Mouse (Mus musculus) kidney, embryonic 15.5 days (tissue): ENCODE measurements around the gene Nars2. TPM values are rescaled to one million over a fixed set of nuclear protein-coding genes. Genes with fewer than 3 reads are reported as not detected.
"Not testable (repeated sequence)": the region's sequence is repeated elsewhere in the genome, so short reads cannot be mapped to it uniquely, and the experiment has no call there.

Source experiments
- ATAC-seq: fragments of 200-750 bp; cut with Nextera tagmentation; replicated peaks from 2 replicates; pipeline ENCODE4 v1.8.0; 2017; ENCODE audit warnings: moderate TSS enrichment; ENCODE audit not compliant: low FRiP score
- H3K27ac ChIP-seq: fragments of 300-500 bp; sonication (generic); 2 replicates; pipeline ENCODE4 v1.5.1; 2015; ENCODE audit warnings: mild to moderate bottlenecking, inconsistent platforms
- H3K27me3 ChIP-seq: fragments of 300-500 bp; sonication (generic); 2 replicates; pipeline ENCODE4 v1.6.1; 2015; ENCODE audit warnings: inconsistent platforms
- H3K36me3 ChIP-seq: fragments of 300-500 bp; sonication (generic); 2 replicates; pipeline ENCODE4 v1.6.1; 2015; ENCODE audit warnings: inconsistent platforms
- H3K4me1 ChIP-seq: fragments of 300-500 bp; sonication (generic); 2 replicates; pipeline ENCODE4 v1.6.1; 2015; ENCODE audit warnings: inconsistent platforms
- H3K4me2 ChIP-seq: fragments of 300-500 bp; sonication (generic); 2 replicates; pipeline ENCODE4 v1.6.1; 2015; ENCODE audit warnings: moderate library complexity, mild to moderate bottlenecking, inconsistent platforms
- H3K4me3 ChIP-seq: fragments of 300-500 bp; sonication (generic); replicated peaks from 2 replicates; pipeline ENCODE4 v1.5.1; 2015; ENCODE audit warnings: mild to moderate bottlenecking, inconsistent platforms
- H3K9ac ChIP-seq: fragments of 300-500 bp; sonication (generic); 2 replicates; pipeline ENCODE4 v1.6.1; 2015; ENCODE audit warnings: mild to moderate bottlenecking, inconsistent platforms
- H3K9me3 ChIP-seq: fragments of 300-500 bp; sonication (generic); replicated peaks from 2 replicates; pipeline ENCODE4 v1.6.1; 2016; ENCODE audit warnings: inconsistent platforms
- WGBS: fragments of 180-500 bp; shearing (Covaris S2); methylation state at CpG from one replicate; pipeline ENCODE4 v1.1.7; 2015; ENCODE audit warnings: mixed read lengths; 5-methylcytosine and 5-hydroxymethylcytosine counted together
- polyA plus RNA-seq: library from polyadenylated mRNA; unstranded; fragments of >200 nt; fragmentation: Nextera tagmentation; extraction: Ambion mirVana; gene quantifications from 2 replicates; pipeline ENCODE4 v1.2.1, GENCODE M21; 2015

Gene Nars2
- polyA plus RNA-seq, 1 experiment from 2014 or later: 26.2 TPM

DNA sequence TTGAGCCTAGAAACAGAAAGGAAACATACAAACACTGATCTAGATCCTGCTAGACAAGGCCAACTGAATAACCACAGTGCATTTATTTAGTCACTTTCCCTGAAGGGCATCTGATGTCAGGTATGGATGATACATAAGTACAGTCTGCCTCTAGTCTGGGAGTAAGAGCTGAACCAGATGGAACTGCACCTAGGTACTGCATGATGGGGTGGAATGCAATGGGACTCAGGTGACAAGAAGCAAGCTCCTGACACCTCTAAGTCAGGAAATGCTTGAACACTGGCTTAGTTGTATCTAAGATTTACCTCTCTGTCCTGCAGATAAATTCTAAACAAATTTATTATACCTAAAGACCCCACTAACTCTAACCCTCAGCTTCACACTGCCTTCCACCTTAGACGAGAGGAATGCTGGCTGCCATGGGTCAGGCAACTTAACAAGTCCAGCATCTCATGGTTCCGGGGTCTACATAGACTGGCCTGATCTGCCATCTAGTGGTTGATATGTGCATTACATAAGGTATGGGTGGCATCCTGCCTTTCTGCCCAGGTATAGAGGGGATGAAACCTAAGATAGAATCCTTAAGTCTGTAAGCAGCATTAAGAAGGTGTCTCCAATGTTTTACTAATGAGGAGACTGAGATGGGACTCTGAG is 35.7 kb upstream of the Nars2 start:
- Histone ChIP-seq H3K4me1 (peaks cover 1% of the 10 kb centered on the region), H3K27me3 (0 out of 2 replicates have a peak, but pooled peaks cover 4% of the 10 kb centered on the region), H3K9me3 (no peaks in the 10 kb centered on the region), H3K4me2 (no peak overlapping the region), H3K27ac (no peak overlapping the region), H3K36me3 (no peaks in the 10 kb centered on the region), H3K9ac (no peak overlapping the region), H3K4me3 (no peak overlapping the region)
- WGBS: 0% methylated on average over 2 of the region's 2 CpGs
- ATAC-seq: peak; percentile 61; the same call in 1 of the 2 replicates

DNA sequence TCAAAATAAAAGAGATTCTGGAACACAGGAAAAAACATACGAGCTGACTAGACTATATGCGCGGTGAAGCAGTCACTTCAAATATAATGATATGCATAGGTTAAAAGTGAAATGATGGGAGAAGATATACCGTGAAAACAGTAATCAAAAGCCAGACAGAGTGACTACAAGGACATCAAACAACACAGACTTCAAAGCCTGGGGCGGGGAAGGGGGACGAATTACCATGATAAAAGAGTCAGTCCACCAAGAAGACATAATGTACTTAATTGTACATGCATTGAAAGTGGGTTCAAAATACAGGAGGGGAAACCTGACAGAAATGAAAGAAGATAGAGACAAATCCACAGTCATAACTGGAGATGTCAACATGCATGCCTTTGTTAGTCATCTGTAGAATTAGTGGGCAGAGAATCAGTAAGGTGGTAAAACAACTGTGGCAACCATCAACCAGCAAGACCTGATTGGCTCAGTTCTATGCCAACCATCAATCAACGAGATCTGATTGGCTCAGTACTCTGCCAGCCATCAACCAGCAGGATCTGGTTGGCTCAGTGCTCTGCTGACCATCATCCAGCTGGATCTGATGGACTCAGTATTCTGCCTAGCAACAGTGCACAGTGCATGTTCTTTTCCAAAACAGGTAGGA is 30.7 kb upstream of the Nars2 start:
- Histone ChIP-seq H3K36me3 (no peaks in the 10 kb centered on the region), H3K4me2 (no peak overlapping the region), H3K4me3 (no peak overlapping the region), H3K27me3 (0 out of 2 replicates have a peak, but pooled peaks cover 2% of the 10 kb centered on the region), H3K27ac (no peak overlapping the region), H3K4me1 (no peaks in the 10 kb centered on the region), H3K9ac (no peak overlapping the region), H3K9me3 (no peaks in the 10 kb centered on the region)
- no peak for ATAC-seq
- 76% methylated on average over 7 of the region's 7 CpGs for WGBS

DNA sequence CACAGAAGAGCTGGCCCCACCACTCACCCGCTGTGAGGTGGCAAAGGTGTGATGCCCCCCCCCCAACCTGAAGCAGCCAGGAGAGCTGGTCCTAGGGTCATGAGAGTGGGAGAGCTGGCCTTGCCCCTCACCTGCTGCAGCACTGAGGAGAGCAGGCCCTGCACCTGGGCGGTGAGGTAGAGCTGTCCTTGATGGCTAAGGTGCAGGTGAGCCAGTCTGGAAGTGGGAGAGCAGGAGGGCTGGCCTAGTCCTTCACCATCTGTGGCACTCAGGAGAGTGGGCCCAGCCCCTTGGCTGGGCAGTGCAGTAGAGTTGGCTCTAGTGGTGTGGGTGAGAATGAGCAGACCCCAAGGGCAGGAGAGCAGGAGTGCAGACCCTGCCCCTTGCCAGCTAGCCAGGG is 28.4 kb upstream of the Nars2 start:
- Histone ChIP-seq H3K27ac (no peak overlapping the region), H3K9me3 (no peaks in the 10 kb centered on the region), H3K27me3 (0 out of 2 replicates have a peak, but pooled peaks cover 2% of the 10 kb centered on the region), H3K4me2 (no peak overlapping the region), H3K4me1 (no peaks in the 10 kb centered on the region), H3K36me3 (no peaks in the 10 kb centered on the region), H3K4me3 (no peak overlapping the region), H3K9ac (no peak overlapping the region)
- 89% methylated on average over 2 of the region's 2 CpGs for WGBS
- ATAC-seq: no peak

DNA sequence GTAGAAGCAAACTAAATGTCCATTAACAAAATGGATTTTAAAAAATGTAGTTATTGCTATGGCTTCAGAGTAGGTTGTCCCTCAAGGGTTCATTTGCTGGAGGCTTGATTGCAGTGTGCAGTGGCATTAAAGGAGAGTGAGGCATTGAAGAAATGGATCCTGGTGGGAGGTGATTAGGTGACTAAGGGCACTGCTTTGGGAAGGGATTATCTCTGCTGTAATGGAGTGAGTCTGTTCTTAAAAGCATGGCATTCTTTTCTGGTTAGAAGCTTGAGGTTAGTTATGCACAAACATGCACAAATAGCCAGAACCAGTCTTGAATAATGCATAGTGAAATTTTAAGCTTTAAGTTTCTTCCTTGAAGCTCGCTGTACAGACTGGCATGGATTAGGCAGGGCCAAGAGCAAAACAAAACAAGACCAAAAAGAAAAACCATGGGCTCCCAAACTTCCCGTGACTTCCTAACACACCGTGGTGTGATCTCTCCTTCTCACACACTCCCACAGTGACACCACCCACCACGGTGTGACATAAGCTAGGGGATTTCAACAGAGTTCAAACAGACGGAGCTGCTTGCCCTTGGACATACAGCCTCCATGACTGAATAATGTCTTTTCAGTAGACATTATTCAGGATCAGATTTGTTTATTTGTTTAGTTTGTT is 7.5 kb upstream of the Nars2 start:
- no peaks in the 10 kb centered on the region for H3K27me3 ChIP-seq
- no peaks in the 10 kb centered on the region for H3K4me1 ChIP-seq
- 73% methylated on average over 5 of the region's 5 CpGs for WGBS
- no peak overlapping the region for H3K4me2 ChIP-seq
- H3K9ac ChIP-seq: no peak overlapping the region
- no peak for ATAC-seq
- no peak overlapping the region for H3K27ac ChIP-seq
- H3K9me3 ChIP-seq: no peaks in the 10 kb centered on the region
- no peak overlapping the region for H3K4me3 ChIP-seq
- no peaks in the 10 kb centered on the region for H3K36me3 ChIP-seq

DNA sequence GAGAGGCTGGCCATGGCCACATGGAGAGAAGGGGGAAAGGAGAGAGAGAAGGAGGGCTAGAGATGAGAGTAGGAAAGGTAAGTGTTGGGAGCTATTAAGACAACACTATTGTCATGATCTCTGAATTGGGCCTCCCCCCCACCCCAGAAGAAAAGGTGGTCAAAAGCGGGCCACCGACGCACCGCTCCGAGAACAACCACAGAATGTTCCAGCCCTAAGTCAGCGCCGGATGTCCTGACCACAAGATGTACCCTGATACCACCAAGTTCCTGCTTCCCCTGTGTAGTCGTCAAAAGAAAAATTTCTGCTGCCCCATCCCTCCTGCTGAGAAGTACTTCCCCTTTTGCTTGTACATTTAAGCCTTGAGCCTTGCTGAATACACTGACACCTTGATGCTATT is 4.8 kb upstream of the Nars2 start:
- WGBS: 95% methylated on average over 8 of the region's 8 CpGs
- ATAC-seq, H3K36me3 ChIP-seq, H3K4me2 ChIP-seq, H3K9me3 ChIP-seq, H3K27me3 ChIP-seq, H3K4me1 ChIP-seq, H3K27ac ChIP-seq, H3K9ac ChIP-seq, H3K4me3 ChIP-seq: not testable (repeated sequence)

DNA sequence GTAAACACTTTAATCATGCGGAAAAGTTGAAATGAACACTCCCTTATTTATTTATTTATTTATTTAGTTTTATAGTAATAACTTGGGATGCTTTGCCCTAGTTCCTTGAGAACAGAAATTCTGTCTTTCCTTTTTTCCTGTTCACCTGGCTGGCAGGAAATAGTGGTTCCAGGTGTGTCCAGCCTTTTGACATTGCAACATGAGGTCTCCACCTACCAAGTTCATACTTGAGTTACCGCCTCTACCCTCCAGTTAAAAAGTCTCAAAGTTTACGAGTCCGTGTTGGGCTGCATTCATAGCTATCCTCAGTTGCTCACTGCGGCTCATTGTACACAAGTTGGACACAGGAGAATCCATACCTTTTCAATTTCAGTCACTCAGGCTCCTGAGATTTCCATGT is 789 bp downstream of the Nars2 start:
- Histone ChIP-seq H3K4me1 (peaks cover 22% of the 10 kb centered on the region), H3K4me3 (peak overlapping the region; percentile 68), H3K36me3 (peaks cover 8% of the 10 kb centered on the region), H3K27me3 (no peaks in the 10 kb centered on the region), H3K4me2 (peak overlapping the region; percentile 76), H3K27ac (no peak overlapping the region), H3K9me3 (no peaks in the 10 kb centered on the region), H3K9ac (peak overlapping the region; percentile 69)
- 24% methylated on average over 5 of the region's 5 CpGs for WGBS
- ATAC-seq: no peak

DNA sequence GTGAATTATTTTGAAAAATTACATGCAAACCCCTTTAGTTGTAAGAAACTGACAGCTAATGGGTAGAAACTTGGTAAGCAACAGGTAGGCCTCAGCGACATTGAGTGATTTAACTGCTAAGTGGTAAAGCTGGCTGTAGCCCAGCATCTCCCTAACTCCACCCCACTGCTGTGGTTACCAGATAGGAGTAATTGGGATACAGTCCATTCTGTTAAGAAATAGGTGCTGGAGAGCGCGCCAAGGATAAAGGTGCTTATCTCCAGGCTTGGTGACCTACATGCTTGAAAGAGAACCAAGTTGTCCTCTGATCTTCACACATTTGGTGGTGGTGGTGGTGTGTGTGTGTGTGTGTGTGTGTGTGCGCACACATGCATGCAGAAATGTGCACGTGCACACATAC is 7.9 kb downstream of the Nars2 start:
- Histone ChIP-seq H3K36me3 (peaks cover 60% of the 10 kb centered on the region), H3K4me2 (no peak overlapping the region), H3K27me3 (no peaks in the 10 kb centered on the region), H3K4me3 (no peak overlapping the region), H3K27ac (no peak overlapping the region), H3K9ac (no peak overlapping the region), H3K9me3 (no peaks in the 10 kb centered on the region), H3K4me1 (0 out of 2 replicates have a peak, but pooled peaks cover 2% of the 10 kb centered on the region)
- ATAC-seq: no peak; the same call in 1 of the 2 replicates
- WGBS: 94% methylated on average over 5 of the region's 5 CpGs

DNA sequence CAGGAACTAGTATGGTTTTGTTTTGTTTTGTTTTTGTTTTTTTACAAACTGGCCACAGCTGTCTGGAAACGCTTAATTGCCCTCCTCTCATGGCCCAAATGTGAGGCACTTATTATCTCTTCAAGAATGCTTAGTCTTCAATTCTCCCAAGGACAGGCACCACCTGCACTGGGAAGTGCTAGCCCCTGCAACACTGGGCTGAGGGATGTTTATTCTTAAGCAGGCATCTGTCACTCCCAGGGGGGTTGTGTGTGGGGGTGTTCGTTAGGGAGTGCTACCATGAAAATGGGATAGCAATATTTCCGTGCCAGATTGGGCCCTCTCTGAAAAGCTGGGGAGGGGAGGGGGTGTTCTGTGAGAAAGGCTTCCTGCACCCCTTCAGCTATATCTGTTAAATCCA is 15.9 kb downstream of the Nars2 start:
- peaks cover 14% of the 10 kb centered on the region for H3K4me1 ChIP-seq
- H3K27ac ChIP-seq: no peak overlapping the region
- 28% methylated on average over 3 of the region's 3 CpGs for WGBS
- no peak overlapping the region for H3K9ac ChIP-seq
- no peak overlapping the region for H3K4me2 ChIP-seq
- ATAC-seq: peak; percentile 69; the same call in 1 of the 2 replicates
- no peaks in the 10 kb centered on the region for H3K9me3 ChIP-seq
- H3K27me3 ChIP-seq: no peaks in the 10 kb centered on the region
- H3K36me3 ChIP-seq: peaks cover 5% of the 10 kb centered on the region; the same call in 1 of the 2 replicates
- H3K4me3 ChIP-seq: no peak overlapping the region

DNA sequence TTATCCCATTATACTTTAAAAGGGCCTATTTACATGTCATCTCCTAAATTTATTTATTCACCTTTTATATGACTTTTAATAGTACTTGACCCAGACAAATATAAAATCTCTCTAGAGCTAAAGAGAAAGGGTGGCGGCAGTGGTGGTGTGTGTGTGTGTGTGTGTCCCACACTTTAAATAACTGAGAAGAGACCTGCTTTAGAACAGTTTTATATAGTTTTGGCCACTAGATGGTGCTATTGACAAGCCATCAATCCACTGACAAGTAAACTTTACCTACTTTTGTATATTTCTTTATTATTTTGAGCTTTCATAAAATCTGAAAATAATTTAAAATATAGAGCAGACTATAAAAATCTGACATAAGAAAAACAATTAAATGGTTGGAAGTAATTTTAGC is 19.1 kb downstream of the Nars2 start:
- H3K4me2 ChIP-seq: no peak overlapping the region
- no peaks in the 10 kb centered on the region for H3K27me3 ChIP-seq
- no peaks in the 10 kb centered on the region for H3K9me3 ChIP-seq
- 43% methylated on average over 1 of the region's 1 CpGs for WGBS
- ATAC-seq: 0 out of 2 replicates have a peak, but pooled peaks have one; percentile 46
- no peak overlapping the region for H3K4me3 ChIP-seq
- H3K9ac ChIP-seq: no peak overlapping the region
- H3K4me1 ChIP-seq: peaks cover 17% of the 10 kb centered on the region
- H3K36me3 ChIP-seq: 0 out of 2 replicates have a peak, but pooled peaks cover 8% of the 10 kb centered on the region
- H3K27ac ChIP-seq: no peak overlapping the region

DNA sequence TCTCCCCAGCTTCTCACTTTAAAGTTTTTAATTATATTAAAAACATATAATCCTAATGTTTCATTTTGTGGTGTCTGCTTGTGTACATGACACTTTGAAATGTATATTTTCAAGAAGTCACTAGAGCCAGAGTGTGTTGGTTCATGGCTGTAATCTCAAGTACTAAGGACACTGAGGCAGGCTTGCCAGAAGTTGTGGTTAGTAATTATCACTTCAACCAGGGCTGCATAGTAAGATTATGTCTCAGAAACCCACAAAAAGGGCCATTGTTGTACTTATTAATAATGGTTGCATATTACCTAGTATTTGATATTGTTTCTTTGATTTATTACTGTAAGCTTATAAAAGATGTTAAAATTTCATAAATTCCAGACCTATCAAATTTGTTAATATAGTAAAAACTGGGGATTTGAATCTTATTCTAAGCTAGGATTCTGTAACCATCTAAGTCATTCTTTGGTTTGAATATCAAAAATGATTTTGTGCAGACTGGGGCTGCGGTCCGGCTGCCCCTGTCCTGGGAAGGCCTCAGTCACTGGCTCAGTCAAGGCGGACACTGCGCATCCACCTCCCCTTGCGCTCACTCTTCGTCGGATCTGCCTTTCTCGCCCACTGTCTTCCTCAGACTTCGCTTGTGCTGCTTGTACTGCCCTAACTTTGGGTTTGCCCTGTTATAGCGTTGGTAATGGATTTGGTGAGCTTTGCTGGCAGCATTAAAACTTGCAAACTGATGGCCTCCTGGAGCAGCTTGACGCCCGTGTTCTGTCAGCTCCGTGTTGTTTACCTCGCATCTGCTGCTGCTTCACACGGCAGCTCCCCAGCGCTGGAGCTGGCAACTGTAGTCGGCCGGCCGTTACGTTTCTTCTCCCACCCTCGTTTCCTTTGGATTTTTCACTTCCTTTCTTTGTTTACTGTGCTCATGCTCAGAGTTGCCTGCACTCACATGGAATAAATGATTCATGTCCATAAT is 20.0 kb downstream of the Nars2 start:
- H3K36me3 ChIP-seq: 0 out of 2 replicates have a peak, but pooled peaks cover 8% of the 10 kb centered on the region
- 62% methylated on average over 21 of the region's 21 CpGs for WGBS
- no peaks in the 10 kb centered on the region for H3K27me3 ChIP-seq
- no peak for ATAC-seq
- H3K4me3 ChIP-seq: no peak overlapping the region
- no peaks in the 10 kb centered on the region for H3K9me3 ChIP-seq
- H3K4me1 ChIP-seq: peaks cover 17% of the 10 kb centered on the region
- H3K27ac ChIP-seq: peak overlapping the region; percentile 32; the same call in 1 of the 2 replicates
- H3K4me2 ChIP-seq: peak overlapping the region; percentile 27; the same call in 1 of the 2 replicates
- no peak overlapping the region for H3K9ac ChIP-seq

DNA sequence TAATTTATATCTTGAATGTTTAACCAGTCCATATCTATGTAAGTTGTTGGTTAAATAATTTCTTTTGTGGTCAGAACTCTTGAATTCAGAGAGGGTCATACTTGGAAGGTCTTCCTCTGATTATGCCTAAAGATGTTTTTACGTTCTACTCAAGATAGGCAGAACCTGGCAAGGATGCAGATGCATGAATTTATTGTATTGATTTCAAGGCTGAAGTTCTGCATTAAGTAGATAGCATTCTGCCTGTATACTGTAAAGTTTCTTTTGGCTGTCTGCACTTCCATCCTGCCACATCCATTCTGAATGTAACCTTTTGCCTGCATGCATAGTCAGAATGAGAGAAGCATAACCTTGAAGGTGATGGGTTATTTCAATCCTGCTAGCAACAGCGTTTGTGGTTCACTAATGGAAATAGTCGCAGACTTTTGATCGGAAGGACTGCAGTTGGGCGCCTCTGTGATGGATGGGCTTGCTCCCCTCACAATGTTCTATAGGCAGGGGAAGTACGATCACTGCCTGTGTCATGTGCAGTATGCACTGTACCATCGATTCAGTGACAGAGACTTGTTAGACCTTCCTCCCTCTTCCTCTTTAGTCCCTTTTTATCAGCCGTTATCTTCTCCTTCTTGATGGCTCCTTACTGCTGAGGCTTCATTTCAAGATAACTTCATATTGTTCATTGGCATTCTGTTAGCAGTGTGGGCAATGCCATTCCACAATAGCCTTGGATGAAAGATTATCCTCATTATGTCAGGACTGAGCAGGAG is 21.0 kb downstream of the Nars2 start:
- Histone ChIP-seq H3K4me3 (no peak overlapping the region), H3K9ac (no peak overlapping the region), H3K4me2 (no peak overlapping the region), H3K36me3 (0 out of 2 replicates have a peak, but pooled peaks cover 8% of the 10 kb centered on the region), H3K27ac (peak overlapping the region; percentile 32; the same call in 1 of the 2 replicates), H3K4me1 (peaks cover 11% of the 10 kb centered on the region), H3K27me3 (no peaks in the 10 kb centered on the region), H3K9me3 (no peaks in the 10 kb centered on the region)
- WGBS: 66% methylated on average over 8 of the region's 8 CpGs
- ATAC-seq: no peak
